In genomic region chr9:35108066-35108465, GRCm38 (mm10) we compare ENCODE assay signal across 17 mouse cellular contexts. TPM values are rescaled to one million over a fixed set of nuclear protein-coding genes. Genes with fewer than 3 reads are reported as not detected.
A peak's percentile ranks its signal among the peaks of the same experiment; 100 is the strongest.
DNase-seq lines count a peak whose midpoint lies in the region; ATAC-seq and TF ChIP-seq lines count a peak whose summit lies in the region.
"Had no signal": no experiment of that assay in that cellular context is flagged by ENCODE, and none has a peak within 500 bp of the region (broad histone marks: within the 10 kb centered on the region; RNA-seq: fewer than 3 reads in every experiment).

No protein-coding gene starts in this region.

- H3K27me3 ChIP-seq in heart, adult 2 months (ENCODE audit: control insufficient read depth, insufficient read depth, low read length) = no peaks in the 10 kb centered on the region
- H3K27me3 ChIP-seq in liver, embryonic 12.5 days (replicated peaks) = no peaks in the 10 kb centered on the region
- no peaks in the 10 kb centered on the region for H3K27me3 ChIP-seq in liver, embryonic 11.5 days (replicated peaks; ENCODE audit: control insufficient read depth, insufficient read depth, low read length)
- H3K27me3 ChIP-seq in limb, embryonic 14.5 days (ENCODE audit: control insufficient read depth, insufficient read depth, low read length) = no peaks in the 10 kb centered on the region
- H3K27me3 ChIP-seq in midbrain, embryonic 11.5 days (ENCODE audit: control insufficient read depth, insufficient read depth, low read length) = no peaks in the 10 kb centered on the region
- H3K27me3 ChIP-seq: heart, embryonic 15.5 days; hindbrain, embryonic 13.5 days; lung, embryonic 15.5 days; midbrain, embryonic 15.5 days had no signal

- no peaks in the 10 kb centered on the region for H3K9me3 ChIP-seq in liver, embryonic 12.5 days (replicated peaks)
- no peaks in the 10 kb centered on the region for H3K9me3 ChIP-seq in liver, embryonic 11.5 days (ENCODE audit: control insufficient read depth, low read length)
- no peaks in the 10 kb centered on the region for H3K9me3 ChIP-seq in limb, embryonic 14.5 days (ENCODE audit: control insufficient read depth, low read length)
- H3K9me3 ChIP-seq in midbrain, embryonic 11.5 days (ENCODE audit: control insufficient read depth, low read length) = no peaks in the 10 kb centered on the region
- H3K9me3 ChIP-seq: heart, embryonic 15.5 days; hindbrain, embryonic 13.5 days; lung, embryonic 15.5 days; midbrain, embryonic 15.5 days had no signal

- peaks cover 39% of the 10 kb centered on the region for H3K4me1 ChIP-seq in heart, adult 2 months (ENCODE audit: control insufficient read depth, insufficient read depth, low read length)
- peaks cover 94% of the 10 kb centered on the region for H3K4me1 ChIP-seq in liver, embryonic 12.5 days
- peaks cover 73% of the 10 kb centered on the region for H3K4me1 ChIP-seq in liver, embryonic 11.5 days (replicated peaks; ENCODE audit: control insufficient read depth, insufficient read depth, low read length)
- peaks cover 3% of the 10 kb centered on the region for H3K4me1 ChIP-seq in cortical plate, adult 2 months (ENCODE audit: control insufficient read depth, insufficient read depth, low read length)
- H3K4me1 ChIP-seq in limb, embryonic 14.5 days (ENCODE audit: control insufficient read depth, insufficient read depth, low read length) = peaks cover 49% of the 10 kb centered on the region
- H3K4me1 ChIP-seq in midbrain, embryonic 11.5 days (ENCODE audit: control insufficient read depth, insufficient read depth, low read length) = no peaks in the 10 kb centered on the region; the same call in 1 of the 2 replicates

- ATAC-seq in liver, embryonic 12.5 days = no peak
- no peak for ATAC-seq in liver, embryonic 11.5 days (replicated peaks; ENCODE audit: low FRiP score)
- no peak for ATAC-seq in limb, embryonic 14.5 days (ENCODE audit: low FRiP score, low read depth)
- ATAC-seq in midbrain, embryonic 11.5 days (ENCODE audit: low FRiP score) = no peak

- TF ChIP-seq CTCF in heart, adult 2 months (IDR thresholded peaks at IDR 0.05) = no peak
- no peak for TF ChIP-seq CTCF in cortical plate, adult 2 months (IDR thresholded peaks at IDR 0.05; ENCODE audit: extremely low read depth, insufficient read depth, low read length)

- H3K36me3 ChIP-seq in heart, adult 2 months (ENCODE audit: control insufficient read depth, insufficient read depth, low read length) = no peaks in the 10 kb centered on the region; the same call in 1 of the 2 replicates
- peaks cover 60% of the 10 kb centered on the region for H3K36me3 ChIP-seq in liver, embryonic 12.5 days
- H3K36me3 ChIP-seq in liver, embryonic 11.5 days (ENCODE audit: control insufficient read depth, insufficient read depth, low read length) = no peaks in the 10 kb centered on the region; the same call in 1 of the 2 replicates
- 0 out of 2 replicates have a peak, but pooled peaks cover under 1% of the 10 kb centered on the region for H3K36me3 ChIP-seq in limb, embryonic 14.5 days (ENCODE audit: control insufficient read depth, insufficient read depth, low read length)
- no peaks in the 10 kb centered on the region for H3K36me3 ChIP-seq in midbrain, embryonic 11.5 days (ENCODE audit: control insufficient read depth, insufficient read depth, low read length)
- H3K36me3 ChIP-seq: heart, embryonic 15.5 days; hindbrain, embryonic 13.5 days; lung, embryonic 15.5 days; midbrain, embryonic 15.5 days had no signal

- 77% methylated on average over 3 of the region's 3 CpGs for WGBS in heart, adult 2 months
- WGBS in liver, embryonic 12.5 days (ENCODE audit: insufficient replicate concordance) = 73% methylated on average over 3 of the region's 3 CpGs
- WGBS in liver, embryonic 11.5 days = 74% methylated on average over 3 of the region's 3 CpGs
- 70% methylated on average over 3 of the region's 3 CpGs for WGBS in limb, embryonic 14.5 days
- WGBS in midbrain, embryonic 11.5 days = 80% methylated on average over 3 of the region's 3 CpGs

- DNase-seq in heart, adult 2 months = peak in 1 of 2 experiments; percentile 22
- no peak for DNase-seq in heart, postnatal 14 days
- DNase-seq in liver, embryonic 11.5 days (ENCODE audit: low spot score) = no peak
- no peak for DNase-seq in limb, embryonic 14.5 days (ENCODE audit: low spot score)
- no peak for DNase-seq in right cerebral cortex, postnatal 36 days (ENCODE audit: low spot score in 2 of 2)
- DNase-seq in midbrain, embryonic 11.5 days (ENCODE audit: low spot score, missing footprints) = no peak
- DNase-seq: adrenal gland, postnatal 36 days; kidney, adult 2 months; kidney, postnatal 4 days; right cerebral cortex, postnatal 4 days; thymus, postnatal 4 days had no signal

- H3K9ac ChIP-seq in heart, adult 2 months (ENCODE audit: low read depth, low read length) = no peak overlapping the region
- H3K9ac ChIP-seq in liver, embryonic 12.5 days = peak overlapping the region; percentile 18; the same call in 1 of the 2 replicates
- H3K9ac ChIP-seq in liver, embryonic 11.5 days (ENCODE audit: low read depth, low read length) = no peak overlapping the region
- no peak overlapping the region for H3K9ac ChIP-seq in limb, embryonic 14.5 days (ENCODE audit: low read depth, low read length, severe bottlenecking)
- no peak overlapping the region for H3K9ac ChIP-seq in midbrain, embryonic 11.5 days (ENCODE audit: low read length)
- H3K9ac ChIP-seq: heart, embryonic 15.5 days; hindbrain, embryonic 13.5 days; lung, embryonic 15.5 days; midbrain, embryonic 15.5 days had no signal

- peaks cover 5% of the 10 kb centered on the region; the same call in 1 of the 2 replicates for H3K79me2 ChIP-seq in heart, adult 2 months (replicated peaks; ENCODE audit: control insufficient read depth, insufficient read depth, low read length)

- peak overlapping the region; percentile 52; the same call in 1 of the 2 replicates for H3K27ac ChIP-seq in heart, adult 2 months
- H3K27ac ChIP-seq in liver, embryonic 12.5 days = peak overlapping the region; percentile 62; the same call in 1 of the 2 replicates
- no peak overlapping the region for H3K27ac ChIP-seq in liver, embryonic 11.5 days (ENCODE audit: low read depth, low read length)
- peak overlapping the region; percentile 87; the same call in 1 of the 2 replicates for H3K27ac ChIP-seq in cortical plate, adult 2 months (ENCODE audit: insufficient read depth, low read length)
- H3K27ac ChIP-seq in limb, embryonic 14.5 days (replicated peaks; ENCODE audit: low read depth, low read length) = peak overlapping the region; percentile 73; the same call in 1 of the 2 replicates
- no peak overlapping the region for H3K27ac ChIP-seq in midbrain, embryonic 11.5 days (ENCODE audit: low read depth, low read length)
- H3K27ac ChIP-seq: heart, embryonic 15.5 days; hindbrain, embryonic 13.5 days; midbrain, embryonic 15.5 days had no signal

- no peak for TF ChIP-seq EP300 in heart, adult 2 months (IDR thresholded peaks at IDR 0.05; ENCODE audit: insufficient read depth, low read depth, low read length)

- no peak overlapping the region for H3K4me3 ChIP-seq in heart, adult 2 months
- no peak overlapping the region for H3K4me3 ChIP-seq in liver, embryonic 12.5 days
- no peak overlapping the region for H3K4me3 ChIP-seq in liver, embryonic 11.5 days (ENCODE audit: low read depth, low read length)
- H3K4me3 ChIP-seq in cortical plate, adult 2 months (ENCODE audit: insufficient read depth, low read length) = no peak overlapping the region
- no peak overlapping the region for H3K4me3 ChIP-seq in limb, embryonic 14.5 days (replicated peaks; ENCODE audit: low read length)
- no peak overlapping the region for H3K4me3 ChIP-seq in midbrain, embryonic 11.5 days (ENCODE audit: low read depth, low read length)
- H3K4me3 ChIP-seq: heart, embryonic 15.5 days; hindbrain, embryonic 13.5 days; lung, embryonic 15.5 days; midbrain, embryonic 15.5 days had no signal

- no peak overlapping the region for H3K4me2 ChIP-seq in liver, embryonic 12.5 days
- no peak overlapping the region for H3K4me2 ChIP-seq in liver, embryonic 11.5 days
- no peak overlapping the region for H3K4me2 ChIP-seq in limb, embryonic 14.5 days (replicated peaks; ENCODE audit: low read depth, low read length, severe bottlenecking)
- H3K4me2 ChIP-seq in midbrain, embryonic 11.5 days = no peak overlapping the region
- H3K4me2 ChIP-seq: heart, embryonic 15.5 days; hindbrain, embryonic 13.5 days; lung, embryonic 15.5 days; midbrain, embryonic 15.5 days had no signal

- intact Hi-C loops in heart, adult 2 months (cut with DNase I) = loop anchor here (5.0 kb wide), 2 partner anchors 46 to 61 kb away; no protein-coding TSS in a partner anchor
- intact Hi-C loops in heart, postnatal 14 days (cut with DNase I) = no loop called here

- TF ChIP-seq POLR2A in heart, adult 2 months (IDR thresholded peaks at IDR 0.05; ENCODE audit: insufficient read depth, low read depth, low read length) = no peak
- TF ChIP-seq POLR2A in cortical plate, adult 2 months (IDR thresholded peaks at IDR 0.05; ENCODE audit: extremely low read depth, insufficient read depth, low read length) = no peak
- TF ChIP-seq POLR2A in limb, embryonic 14.5 days (IDR thresholded peaks at IDR 0.05; ENCODE audit: borderline replicate concordance, extremely low read depth, insufficient read depth, insufficient read length) = no peak

RNA-seq across cellular contexts. Expression of gene St3gal4, which starts 11.0 kb away (rescaled TPM):
- 10 to 100 TPM; 26.1 to 29.5 TPM for total RNA-seq in heart, adult 2 months (2021)
- polyA plus RNA-seq in heart, adult 2 months (2012; rRNA removed) = 8.6 and 11.9 TPM in 2 replicates
- 10 to 100 TPM; 36.2 to 38.3 TPM for total RNA-seq in heart, postnatal 14 days (2021)
- 27.9 and 30.1 TPM in 2 replicates for polyA plus RNA-seq in liver, embryonic 12.5 days (2016; fragmentation: Nextera tagmentation; extraction: Ambion mirVana)
- polyA plus RNA-seq in liver, embryonic 11.5 days (2014; fragmentation: Nextera tagmentation; extraction: Ambion mirVana) = 34.8 and 40.1 TPM in 2 replicates
- 7.5 and 8.3 TPM in 2 replicates for polyA plus RNA-seq in cortical plate, adult 2 months (2012; rRNA removed)
- 14.5 and 17.0 TPM in 2 replicates for polyA plus RNA-seq in limb, embryonic 14.5 days (2012; rRNA removed)
- polyA plus RNA-seq in limb, embryonic 14.5 days (2014; fragmentation: Nextera tagmentation; extraction: Ambion mirVana) = 35.6 and 36.3 TPM in 2 replicates
- polyA plus RNA-seq in midbrain, embryonic 11.5 days (2014; fragmentation: Nextera tagmentation; extraction: Ambion mirVana) = 10.7 and 11.0 TPM in 2 replicates

Comparison
In these comparisons a context has a peak if more than half of its experiments do, and no peak if none do; other contexts are left out.
1. H3K27ac ChIP-seq: peak in heart, adult 2 months (single experiment), liver, embryonic 12.5 days (single experiment), cortical plate, adult 2 months (single experiment) and limb, embryonic 14.5 days (single experiment); none in liver, embryonic 11.5 days (single experiment) and midbrain, embryonic 11.5 days (single experiment).